Comparison of ENCODE assay signal across 19 mouse cellular contexts in the genomic region with DNA sequence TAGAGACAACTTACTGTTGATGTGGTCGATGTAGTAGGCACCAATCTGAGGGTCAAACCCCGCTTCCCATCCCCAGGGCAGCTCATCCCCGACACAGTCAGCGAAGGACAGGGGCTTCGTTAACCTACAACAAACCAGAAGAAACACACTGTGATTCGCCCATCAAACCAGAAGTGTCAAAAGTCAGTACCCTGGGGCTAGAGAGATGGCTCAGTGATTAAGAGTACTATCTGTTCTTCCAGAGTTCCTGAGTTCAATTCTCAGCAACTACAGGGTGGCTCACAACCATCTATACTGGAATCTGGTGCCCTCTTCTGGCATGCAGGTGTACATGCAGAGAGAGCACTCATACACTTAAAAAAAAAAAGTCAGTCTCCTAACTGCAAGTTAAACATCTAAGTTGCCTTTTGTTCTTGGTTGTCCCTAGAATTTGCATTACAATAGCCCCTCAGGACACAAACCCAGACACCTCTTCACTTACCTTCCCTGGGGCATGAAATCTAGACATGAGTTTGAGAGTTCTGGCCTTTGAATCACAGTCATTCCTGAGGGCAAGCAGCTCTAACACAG.
DNase-seq lines count a peak whose midpoint lies in the region; TF ChIP-seq lines count a peak whose summit lies in the region.
"Had no signal": no experiment of that assay in that cellular context is flagged by ENCODE, and none has a peak within 500 bp of the region (broad histone marks: within the 10 kb centered on the region; RNA-seq: fewer than 3 reads in every experiment).

No protein-coding gene starts in this region.

- no peaks in the 10 kb centered on the region for H3K79me2 ChIP-seq in MEL (ENCODE audit: control insufficient read depth, insufficient read depth, low read length, poor library complexity)

- H3K9me3 ChIP-seq in MEL (replicated peaks; ENCODE audit: insufficient read depth, low read length) = no peaks in the 10 kb centered on the region
- H3K9me3 ChIP-seq: G1E; hindbrain, embryonic 10.5 days; limb, embryonic 13.5 days had no signal

- no peak for DNase-seq in gastrocnemius, adult 2 months
- no peak for DNase-seq in gastrocnemius, postnatal 25 days
- no peak for DNase-seq in layer of hippocampus, adult 2 months (ENCODE audit: low spot score in 2 of 2)
- DNase-seq in layer of hippocampus, adult 18-20 months (ENCODE audit: low spot score in 2 of 2) = no peak
- DNase-seq in 3T3-L1 (ENCODE audit: low read depth, low spot score) (peak; percentile 18), MEL (ENCODE audit: low read depth, low spot score) (peak; percentile 51)
- no peak for DNase-seq in adrenal gland, adult 18-20 months (ENCODE audit: low spot score in 2 of 2)
- no peak for DNase-seq in cerebellum, postnatal 36 days
- DNase-seq: B cell, adult 2 months; cerebellum, postnatal 14 days; kidney, postnatal 14 days; layer of hippocampus, adult 9-11 months; lung, adult 2 months; midbrain, embryonic 14.5 days; right cerebral cortex, postnatal 4 days; thymus, adult 18-20 months had no signal

- no peak overlapping the region for H3K9ac ChIP-seq in MEL (ENCODE audit: control insufficient read depth, low read depth, low read length, poor library complexity, severe bottlenecking)
- H3K9ac ChIP-seq: limb, embryonic 13.5 days had no signal

- no peak overlapping the region for H3K27ac ChIP-seq in gastrocnemius, adult 2 months
- no peak overlapping the region for H3K27ac ChIP-seq in layer of hippocampus, adult 2 months
- H3K27ac ChIP-seq in MEL (ENCODE audit: control insufficient read depth, low read depth, low read length) = no peak overlapping the region
- H3K27ac ChIP-seq: hindbrain, embryonic 10.5 days; limb, embryonic 13.5 days had no signal

- no peaks in the 10 kb centered on the region for H3K27me3 ChIP-seq in MEL (ENCODE audit: control insufficient read depth in 1 of 2, insufficient read depth in 2 of 2, low read length in 2 of 2)
- H3K27me3 ChIP-seq: limb, embryonic 13.5 days had no signal

- no peak overlapping the region for H3K4me3 ChIP-seq in gastrocnemius, adult 2 months
- H3K4me3 ChIP-seq in layer of hippocampus, adult 2 months = no peak overlapping the region
- H3K4me3 ChIP-seq in MEL (ENCODE audit: control insufficient read depth in 1 of 2, insufficient read depth in 1 of 2, low read depth in 2 of 2, low read length in 2 of 2) = no peak overlapping the region
- H3K4me3 ChIP-seq: hindbrain, embryonic 10.5 days; limb, embryonic 13.5 days had no signal

- peak; percentile 27 for TF ChIP-seq CTCF in gastrocnemius, adult 2 months (IDR thresholded peaks at IDR 0.05)
- TF ChIP-seq CTCF in layer of hippocampus, adult 2 months (conservative IDR thresholded peaks at IDR 0.05) = peak; percentile 48
- TF ChIP-seq CTCF in MEL (IDR thresholded peaks at IDR 0.05 in 2 of 3, conservative IDR thresholded peaks at IDR 0.05 in 1 of 3; ENCODE audit: control insufficient read depth in 1 of 3, insufficient read depth in 1 of 3, low read depth in 2 of 3, low read length in 3 of 3, poor library complexity in 1 of 3, severe bottlenecking in 1 of 3) = peak; percentile 18 to 57 (median 48); a peak in 4 of 6 replicates

- no peak for TF ChIP-seq POLR2A in MEL (IDR thresholded peaks at IDR 0.05; ENCODE audit: control insufficient read depth in 1 of 2, insufficient read depth in 1 of 2, low read depth in 1 of 2, low read length in 2 of 2, poor library complexity in 1 of 2)

- TF ChIP-seq RAD21 in MEL (IDR thresholded peaks at IDR 0.05; ENCODE audit: low read depth, low read length) = peak; percentile 42

- H3K4me1 ChIP-seq in MEL (ENCODE audit: control insufficient read depth in 1 of 2, insufficient read depth in 2 of 2, low read length in 2 of 2) = peaks cover 0 to 3% of the 10 kb centered on the region in 2 experiments; a peak in 3 of 4 replicates

- H3K36me3 ChIP-seq in MEL (ENCODE audit: control insufficient read depth in 1 of 2, insufficient read depth in 2 of 2, low read length in 2 of 2) = peaks cover 0 to 3% of the 10 kb centered on the region in 2 experiments; a peak in 2 of 4 replicates

- TF ChIP-seq EP300 in MEL (IDR thresholded peaks at IDR 0.05; ENCODE audit: low read depth in 1 of 2, low read length in 2 of 2) = no peak

- intact Hi-C loops in gastrocnemius, adult 2 months (cut with DNase I) = no loop called here

TF ChIP-seq in MEL, 35 proteins besides CTCF, POLR2A, EP300 and RAD21:
- TF ChIP-seq ELF1 (IDR thresholded peaks at IDR 0.05; ENCODE audit: low read depth, low read length) (no peak), SMC3 (IDR thresholded peaks at IDR 0.05; ENCODE audit: low read depth, low read length) (peak; percentile 27), HCFC1 (IDR thresholded peaks at IDR 0.05; ENCODE audit: low read depth, low read length) (no peak), ZNF384 (IDR thresholded peaks at IDR 0.05; ENCODE audit: low read depth, low read length) (peak; percentile 85), BHLHE40 (IDR thresholded peaks at IDR 0.05; ENCODE audit: borderline replicate concordance, low read depth, low read length) (no peak)

Comparison
In these comparisons a context has a peak if more than half of its experiments do, and no peak if none do; other contexts are left out.
1. DNase-seq: peak in 3T3-L1 (single experiment) and MEL (single experiment); none in gastrocnemius, adult 2 months (single experiment), gastrocnemius, postnatal 25 days (single experiment), layer of hippocampus, adult 2 months (0 of 2), layer of hippocampus, adult 18-20 months (0 of 2), adrenal gland, adult 18-20 months (0 of 2) and cerebellum, postnatal 36 days (0 of 2).
2. Peak in every context shown above with its lines, with median percentiles within 50 percentile points of each other: CTCF ChIP-seq.